Mouse (Mus musculus): ENCODE measurements around the gene Upf2. TPM values are rescaled to one million over a fixed set of nuclear protein-coding genes. Genes with fewer than 3 reads are reported as not detected.
A peak's percentile ranks its signal among the peaks of the same experiment; 100 is the strongest.

Gene Upf2
- polyA plus RNA-seq (2012; ENCODE audit: insufficient read depth, insufficient read length, missing spikeins): 19.6 and 22.4 TPM in 2 replicates

DNA sequence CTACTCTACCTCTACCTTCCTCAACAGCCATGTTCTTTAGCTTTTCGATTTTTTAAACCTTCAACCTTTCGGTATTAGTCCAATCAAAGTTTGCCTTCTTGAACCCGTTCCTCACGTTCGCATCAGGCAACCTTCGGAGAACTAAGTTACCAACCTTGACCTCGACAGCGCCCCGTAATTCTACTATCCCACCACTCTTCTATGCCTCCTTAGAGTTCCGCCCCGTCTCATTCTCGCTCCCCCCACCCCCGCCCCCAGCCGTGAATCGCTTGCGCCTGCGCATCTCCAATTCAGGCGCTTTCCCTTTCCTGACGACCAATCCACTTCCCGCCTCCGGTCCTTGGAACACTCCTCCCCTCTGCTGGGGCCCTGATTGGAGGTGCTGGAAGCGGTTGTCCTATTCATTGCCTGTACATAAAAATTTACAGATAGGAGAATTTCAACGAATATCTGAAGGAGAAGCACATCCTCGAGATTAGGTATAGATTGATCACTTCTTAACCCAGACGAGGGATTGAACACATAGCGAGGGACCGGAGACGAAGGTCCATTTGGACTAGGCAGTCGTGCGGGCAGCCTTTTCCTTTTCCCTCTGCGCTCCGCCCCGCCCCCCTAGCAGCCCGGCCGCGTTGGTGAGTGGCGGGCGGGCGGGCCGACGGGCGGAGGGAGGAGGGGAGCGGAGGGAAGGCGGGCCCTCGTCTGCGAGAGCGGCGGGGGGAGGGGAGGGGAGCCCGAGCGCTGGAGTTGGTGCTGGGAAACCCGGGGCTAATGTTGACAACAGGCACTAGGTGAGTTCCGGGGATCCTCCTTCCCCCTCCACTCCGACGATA is at the start of gene Upf2:
Upf2 (plus strand) TSS at position 704 of the 830 bp plus-strand sequence.
- Histone ChIP-seq H3K4me1 (ENCODE audit: control insufficient read depth, insufficient read depth, low read length) (peaks cover 7% of the 10 kb centered on the region; the same call in 1 of the 2 replicates), H3K4me3 (ENCODE audit: insufficient read depth, low read length) (peak within 1 kb of the TSS; percentile 80), H3K27ac (ENCODE audit: insufficient read depth, low read depth, low read length) (peak within 1 kb of the TSS; percentile 66)
- TF ChIP-seq POLR2A (IDR thresholded peaks at IDR 0.05; ENCODE audit: borderline replicate concordance, low read depth, low read length): 0 out of 2 replicates have a peak, but pooled peaks have one; percentile 34
- no peak for TF ChIP-seq CTCF (IDR thresholded peaks at IDR 0.05; ENCODE audit: low read depth, low read length)

DNA sequence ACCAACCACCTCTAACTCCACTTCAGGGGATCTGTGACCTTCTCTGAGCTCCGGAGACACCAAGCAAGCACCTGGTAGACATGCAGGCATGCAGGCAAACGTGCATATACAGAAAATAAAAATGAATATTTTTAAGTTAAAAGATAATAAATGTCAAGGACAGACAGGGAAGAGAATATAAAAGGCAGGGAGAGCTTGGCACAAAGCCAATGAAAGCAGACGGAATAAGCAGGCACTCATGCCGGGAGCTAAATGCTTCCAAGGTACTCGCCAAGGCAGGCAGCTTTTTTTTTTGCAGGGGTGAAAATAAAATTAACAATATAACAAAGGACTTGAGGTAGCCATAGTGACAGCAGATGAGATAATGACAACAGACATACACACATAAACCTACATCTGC is 45.2 kb upstream of the Upf2 start:
- no peak for TF ChIP-seq POLR2A (IDR thresholded peaks at IDR 0.05; ENCODE audit: borderline replicate concordance, low read depth, low read length)
- TF ChIP-seq CTCF (IDR thresholded peaks at IDR 0.05; ENCODE audit: low read depth, low read length): no peak

DNA sequence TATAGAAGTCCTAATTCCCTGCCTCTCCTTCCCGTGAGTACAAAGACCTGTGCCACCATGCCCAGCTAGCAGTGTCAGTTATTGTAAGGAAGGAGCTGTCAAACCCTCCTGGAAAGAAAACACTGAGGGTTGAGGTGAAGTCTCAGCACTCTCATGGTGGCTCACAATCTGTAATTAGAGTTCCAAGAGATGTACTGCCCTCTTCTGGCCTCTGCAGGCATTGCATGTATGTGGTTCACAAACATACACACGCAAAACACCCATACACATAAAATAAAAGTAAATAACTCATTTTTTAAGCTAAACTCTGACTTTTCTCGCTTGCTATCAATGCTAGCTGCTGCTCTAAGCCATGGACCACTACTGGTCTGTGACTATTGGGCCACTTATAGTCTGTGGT is 44.6 kb upstream of the Upf2 start:
- no peak for TF ChIP-seq POLR2A (IDR thresholded peaks at IDR 0.05; ENCODE audit: borderline replicate concordance, low read depth, low read length)
- peak; percentile 26; the same call in 1 of the 2 replicates for TF ChIP-seq CTCF (IDR thresholded peaks at IDR 0.05; ENCODE audit: low read depth, low read length)
- no peak overlapping the region for H3K27ac ChIP-seq (ENCODE audit: insufficient read depth, low read depth, low read length)
- no peak overlapping the region for H3K4me3 ChIP-seq (ENCODE audit: insufficient read depth, low read length)
- no peaks in the 10 kb centered on the region for H3K4me1 ChIP-seq (ENCODE audit: control insufficient read depth, insufficient read depth, low read length)

More for the DNA sequence above, 45.2 kb upstream of the Upf2 start:
- Histone ChIP-seq H3K4me3 (ENCODE audit: insufficient read depth, low read length) (no peak overlapping the region), H3K27ac (ENCODE audit: insufficient read depth, low read depth, low read length) (no peak overlapping the region), H3K4me1 (ENCODE audit: control insufficient read depth, insufficient read depth, low read length) (no peaks in the 10 kb centered on the region)

DNA sequence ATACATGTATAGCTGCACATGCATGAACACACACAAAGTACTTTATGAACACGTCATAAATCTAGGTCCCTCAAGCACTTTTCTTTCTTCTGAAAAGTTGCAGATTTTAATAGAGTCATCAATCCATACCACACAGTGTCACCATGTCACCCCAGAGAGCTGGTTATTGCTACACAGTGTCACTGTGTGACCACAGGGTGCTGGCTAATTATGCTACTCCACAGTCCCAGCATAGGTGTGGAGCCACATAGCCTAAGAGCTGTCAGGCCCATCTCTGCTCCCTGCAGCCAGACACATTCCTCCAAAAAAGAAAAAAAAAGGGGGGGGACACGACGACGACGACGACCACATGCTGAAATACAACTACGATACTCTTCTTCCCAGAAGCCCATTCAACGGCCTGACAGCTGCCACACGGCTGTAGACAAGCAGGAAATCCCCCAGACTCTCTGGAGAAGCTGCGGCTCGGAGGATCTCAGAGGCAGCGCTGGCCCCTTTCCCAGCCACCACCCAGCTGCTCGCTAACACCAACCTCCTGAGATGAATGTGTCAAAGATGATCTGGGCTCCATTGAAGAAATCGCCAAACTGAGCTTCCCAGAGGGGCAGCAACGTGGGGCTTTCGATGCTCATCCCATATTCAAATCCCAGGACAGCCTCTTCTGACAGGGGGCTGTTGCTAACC is 39.8 kb upstream of the Upf2 start:
- TF ChIP-seq CTCF (IDR thresholded peaks at IDR 0.05; ENCODE audit: low read depth, low read length): no peak
- no peak for TF ChIP-seq POLR2A (IDR thresholded peaks at IDR 0.05; ENCODE audit: borderline replicate concordance, low read depth, low read length)
- Histone ChIP-seq H3K27ac (ENCODE audit: insufficient read depth, low read depth, low read length) (no peak overlapping the region), H3K4me3 (ENCODE audit: insufficient read depth, low read length) (no peak overlapping the region), H3K4me1 (ENCODE audit: control insufficient read depth, insufficient read depth, low read length) (no peaks in the 10 kb centered on the region)

DNA sequence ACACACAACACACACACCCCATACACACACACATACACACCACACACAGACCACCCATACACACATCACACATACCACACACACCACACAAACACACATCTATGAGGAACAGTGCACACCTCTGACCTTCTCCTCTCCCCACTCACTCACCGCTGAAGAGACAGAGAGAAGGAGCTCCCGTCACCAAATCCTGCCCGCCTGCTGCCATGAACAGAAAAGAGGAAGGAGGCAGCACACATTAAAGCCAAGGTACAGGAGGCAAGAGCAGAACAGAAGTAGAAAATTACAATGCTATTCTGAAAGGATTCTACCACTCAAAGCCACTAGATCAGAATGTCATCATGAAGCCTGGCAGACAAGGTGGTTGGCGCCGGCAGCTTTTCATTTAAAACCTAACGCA is 28.4 kb upstream of the Upf2 start:
- H3K27ac ChIP-seq (ENCODE audit: insufficient read depth, low read depth, low read length): no peak overlapping the region
- no peak for TF ChIP-seq CTCF (IDR thresholded peaks at IDR 0.05; ENCODE audit: low read depth, low read length)
- TF ChIP-seq POLR2A (IDR thresholded peaks at IDR 0.05; ENCODE audit: borderline replicate concordance, low read depth, low read length): no peak
- no peaks in the 10 kb centered on the region for H3K4me1 ChIP-seq (ENCODE audit: control insufficient read depth, insufficient read depth, low read length)
- H3K4me3 ChIP-seq (ENCODE audit: insufficient read depth, low read length): no peak overlapping the region

DNA sequence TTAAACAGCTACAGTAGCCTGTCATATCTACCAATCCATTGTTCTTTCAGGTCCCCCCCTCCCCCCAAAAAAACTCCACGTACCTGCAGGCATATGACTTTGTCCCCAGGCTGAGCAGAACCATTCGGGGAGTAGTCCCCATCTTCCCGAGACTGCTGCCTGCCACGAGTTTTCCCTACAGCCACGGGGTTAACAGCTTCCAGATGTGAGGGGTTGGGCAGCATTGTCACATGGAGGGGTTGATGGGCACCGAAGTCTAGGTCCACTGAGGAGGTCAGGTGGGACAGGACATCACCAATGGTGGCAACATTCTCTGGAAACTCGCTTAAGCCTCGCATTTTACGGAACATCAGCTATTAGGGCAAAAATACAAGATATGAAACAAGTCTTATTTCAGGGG is 27.5 kb upstream of the Upf2 start:
- Histone ChIP-seq H3K4me3 (ENCODE audit: insufficient read depth, low read length) (no peak overlapping the region), H3K27ac (ENCODE audit: insufficient read depth, low read depth, low read length) (no peak overlapping the region), H3K4me1 (ENCODE audit: control insufficient read depth, insufficient read depth, low read length) (no peaks in the 10 kb centered on the region)
- TF ChIP-seq POLR2A (IDR thresholded peaks at IDR 0.05; ENCODE audit: borderline replicate concordance, low read depth, low read length) (no peak), CTCF (IDR thresholded peaks at IDR 0.05; ENCODE audit: low read depth, low read length) (no peak)

DNA sequence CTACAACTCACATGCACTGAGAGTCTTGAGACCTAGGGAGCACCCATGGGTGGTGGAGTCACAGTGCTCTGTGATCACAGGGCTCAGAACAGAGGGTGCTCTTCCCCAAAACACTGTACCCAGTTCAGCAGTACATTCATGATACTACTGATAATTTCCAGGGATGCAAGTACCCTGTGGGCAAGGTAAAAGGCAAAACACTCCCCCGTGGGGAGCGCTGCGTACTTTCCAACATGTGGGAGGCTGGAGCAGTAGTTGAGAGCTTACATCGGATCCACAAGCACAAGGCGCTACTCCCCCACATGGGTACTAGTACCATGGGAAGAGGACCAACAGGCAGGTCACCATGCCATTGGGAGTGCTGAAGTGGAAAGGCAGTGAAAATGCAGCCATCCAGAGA is 23.8 kb upstream of the Upf2 start:
- 0 out of 2 replicates have a peak, but pooled peaks cover 2% of the 10 kb centered on the region for H3K4me1 ChIP-seq (ENCODE audit: control insufficient read depth, insufficient read depth, low read length)
- no peak overlapping the region for H3K4me3 ChIP-seq (ENCODE audit: insufficient read depth, low read length)
- TF ChIP-seq CTCF (IDR thresholded peaks at IDR 0.05; ENCODE audit: low read depth, low read length): no peak
- TF ChIP-seq POLR2A (IDR thresholded peaks at IDR 0.05; ENCODE audit: borderline replicate concordance, low read depth, low read length): no peak
- H3K27ac ChIP-seq (ENCODE audit: insufficient read depth, low read depth, low read length): no peak overlapping the region

DNA sequence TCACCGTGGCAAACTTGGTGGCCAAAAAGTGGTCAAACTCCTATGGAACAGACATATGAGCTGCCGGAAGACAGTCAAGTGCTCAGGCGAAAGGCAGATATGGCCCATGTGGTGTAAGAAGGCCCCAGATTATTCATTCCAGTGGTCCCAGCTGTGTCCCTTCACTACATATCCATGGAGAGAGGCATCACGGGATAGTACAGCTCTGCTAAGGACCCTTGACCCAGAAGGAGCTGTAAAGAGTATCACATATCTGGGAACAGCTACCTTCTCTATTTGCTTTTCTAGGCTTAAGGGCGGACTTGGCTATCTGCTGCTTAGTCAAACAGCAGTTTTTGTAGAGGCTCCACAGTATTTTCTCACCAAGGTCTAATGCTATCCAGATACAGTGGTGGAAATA is 21.5 kb upstream of the Upf2 start:
- no peak overlapping the region for H3K4me3 ChIP-seq (ENCODE audit: insufficient read depth, low read length)
- no peak for TF ChIP-seq POLR2A (IDR thresholded peaks at IDR 0.05; ENCODE audit: borderline replicate concordance, low read depth, low read length)
- no peak for TF ChIP-seq CTCF (IDR thresholded peaks at IDR 0.05; ENCODE audit: low read depth, low read length)
- no peak overlapping the region for H3K27ac ChIP-seq (ENCODE audit: insufficient read depth, low read depth, low read length)
- 0 out of 2 replicates have a peak, but pooled peaks cover 2% of the 10 kb centered on the region for H3K4me1 ChIP-seq (ENCODE audit: control insufficient read depth, insufficient read depth, low read length)

DNA sequence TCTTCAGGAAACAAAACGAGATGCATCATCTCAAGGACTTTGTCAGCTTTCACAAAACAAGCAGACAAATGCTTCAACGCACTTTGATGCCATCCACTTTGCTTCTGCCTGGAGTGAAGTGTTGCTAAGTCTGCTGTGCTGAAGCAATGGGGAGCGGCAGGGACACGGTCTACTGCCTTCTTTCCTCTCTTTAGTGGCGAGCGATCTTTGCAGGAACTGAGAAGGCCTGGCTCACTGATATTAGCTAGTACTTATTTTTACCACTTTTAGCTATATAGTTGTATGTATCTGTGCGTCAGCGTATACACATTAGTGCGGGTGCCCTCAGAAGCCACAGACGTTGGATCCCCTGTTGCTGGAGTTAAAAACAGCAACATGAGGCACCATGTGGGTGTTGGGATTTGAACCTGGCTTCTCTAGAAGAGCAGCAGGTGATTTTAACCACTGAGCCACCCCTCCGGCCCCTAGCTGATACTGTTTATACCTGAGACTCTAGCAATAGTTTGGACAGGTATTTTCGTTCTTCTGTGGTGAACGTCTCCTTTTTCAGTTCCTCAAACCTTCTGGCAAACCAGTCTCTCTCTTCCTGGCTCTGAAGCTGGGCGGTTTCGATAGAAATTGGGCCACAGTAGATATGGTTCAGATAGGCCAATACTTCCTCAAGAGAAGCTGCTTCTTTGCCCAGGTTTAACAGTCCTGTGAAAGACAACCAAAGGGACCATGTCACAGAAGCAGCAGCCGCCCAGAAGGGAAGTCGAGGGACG is 20.8 kb upstream of the Upf2 start:
- no peak for TF ChIP-seq POLR2A (IDR thresholded peaks at IDR 0.05; ENCODE audit: borderline replicate concordance, low read depth, low read length)
- TF ChIP-seq CTCF (IDR thresholded peaks at IDR 0.05; ENCODE audit: low read depth, low read length): no peak
- H3K27ac ChIP-seq (ENCODE audit: insufficient read depth, low read depth, low read length): no peak overlapping the region
- H3K4me1 ChIP-seq (ENCODE audit: control insufficient read depth, insufficient read depth, low read length): 0 out of 2 replicates have a peak, but pooled peaks cover 2% of the 10 kb centered on the region
- H3K4me3 ChIP-seq (ENCODE audit: insufficient read depth, low read length): no peak overlapping the region

All from bone marrow macrophage, adult 2 months (primary cell).